Mouse (Mus musculus) embryo, embryonic 10.5 days (tissue): Measurements from ENCODE around the gene Tmem45a2.
"Not testable (repeated sequence)": the region's sequence is repeated elsewhere in the genome, so short reads cannot be mapped to it uniquely, and the experiment has no call there.

ENCODE experiments used
- DNase-seq: peaks from one replicate; pipeline ENCODE4 v3.0.0-alpha.2; 2015; ENCODE audit warnings: low spot score

Gene Tmem45a2

GRCm38 (mm10) chr16:57071132-57071639 lies at the start of gene Tmem45a2:
TSS of gene Tmem45a2 (minus strand) at chr16:57071372.
- DNase-seq = no peak

DNA sequence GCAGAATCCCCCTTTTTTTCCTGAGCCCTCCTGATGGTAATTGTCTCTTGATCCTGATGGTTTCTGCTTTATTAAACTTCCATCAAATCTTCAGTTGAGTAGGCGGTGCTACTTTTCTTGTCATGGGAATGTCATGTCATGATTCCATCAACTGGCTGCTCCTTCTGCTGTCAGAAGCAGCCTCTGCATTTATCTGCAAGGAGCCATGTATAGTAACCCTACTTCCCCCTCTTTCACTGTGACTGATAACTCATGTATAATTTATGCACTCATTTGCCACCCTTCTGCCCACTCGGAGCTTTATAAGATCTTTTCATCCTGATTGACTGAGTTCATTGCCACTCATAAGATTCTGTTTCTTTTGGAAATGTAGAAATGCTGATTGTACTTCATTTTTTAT lies 46.4 kb upstream of the Tmem45a2 start:
- no peak for DNase-seq

DNA sequence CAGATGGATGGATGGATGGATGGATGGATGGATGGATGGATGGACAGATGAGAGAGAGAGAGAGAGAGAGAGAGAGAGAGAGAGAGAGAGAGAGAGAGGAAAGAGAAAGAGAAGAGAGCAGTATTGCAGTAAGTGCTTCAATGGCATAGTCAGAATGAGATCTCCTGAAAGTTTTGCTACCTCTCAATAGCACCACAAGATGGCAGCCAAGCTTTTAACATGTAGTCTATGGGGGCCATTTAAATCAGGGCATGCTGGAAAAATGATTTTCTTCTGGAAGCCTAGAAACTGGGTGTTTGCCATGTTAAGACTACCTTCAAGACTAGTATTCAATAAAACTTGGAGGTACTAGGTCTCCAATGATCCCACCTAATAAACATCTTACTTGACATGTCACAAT lies 44.9 kb upstream of the Tmem45a2 start:
- peak; percentile 48 for DNase-seq

- DNase-seq = no peak
Measured at GRCm38 (mm10) chr16:57106185-57106960, 35.2 kb upstream of the Tmem45a2 start.

GRCm38 (mm10) chr16:57101174-57101573 lies 30.0 kb upstream of the Tmem45a2 start:
- DNase-seq = no peak

DNA sequence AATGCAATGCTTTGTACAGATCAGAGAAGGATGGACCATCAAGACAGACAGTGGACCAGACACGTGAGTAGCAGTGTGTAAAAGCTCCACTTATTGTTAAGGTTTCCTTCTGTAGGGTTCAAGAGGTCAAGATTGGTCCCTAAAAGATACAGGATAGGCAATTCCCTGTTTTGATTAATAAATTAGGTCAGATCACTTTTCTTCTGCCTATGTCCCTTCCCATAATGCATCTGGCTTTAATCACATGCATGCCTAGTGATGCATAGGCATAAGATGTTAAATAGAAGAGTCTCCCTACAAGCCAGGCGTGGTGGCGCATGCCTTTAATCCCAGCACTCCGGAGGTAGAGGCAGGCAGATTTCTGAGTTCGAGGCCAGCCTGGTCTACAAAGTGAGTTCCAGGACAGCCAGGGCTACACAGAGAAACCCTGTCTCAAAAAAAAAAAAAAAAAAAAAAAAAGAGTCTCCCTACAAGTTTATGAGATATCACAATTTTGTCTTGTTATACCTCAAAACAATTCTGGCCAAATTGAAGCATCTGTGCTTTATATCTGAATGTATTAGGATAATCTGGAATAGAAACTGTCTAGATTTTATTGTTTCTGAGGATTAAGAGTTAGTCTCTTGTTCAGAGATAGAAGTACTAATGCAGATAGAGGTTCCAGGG lies 28.5 kb upstream of the Tmem45a2 start:
- no peak for DNase-seq

DNA sequence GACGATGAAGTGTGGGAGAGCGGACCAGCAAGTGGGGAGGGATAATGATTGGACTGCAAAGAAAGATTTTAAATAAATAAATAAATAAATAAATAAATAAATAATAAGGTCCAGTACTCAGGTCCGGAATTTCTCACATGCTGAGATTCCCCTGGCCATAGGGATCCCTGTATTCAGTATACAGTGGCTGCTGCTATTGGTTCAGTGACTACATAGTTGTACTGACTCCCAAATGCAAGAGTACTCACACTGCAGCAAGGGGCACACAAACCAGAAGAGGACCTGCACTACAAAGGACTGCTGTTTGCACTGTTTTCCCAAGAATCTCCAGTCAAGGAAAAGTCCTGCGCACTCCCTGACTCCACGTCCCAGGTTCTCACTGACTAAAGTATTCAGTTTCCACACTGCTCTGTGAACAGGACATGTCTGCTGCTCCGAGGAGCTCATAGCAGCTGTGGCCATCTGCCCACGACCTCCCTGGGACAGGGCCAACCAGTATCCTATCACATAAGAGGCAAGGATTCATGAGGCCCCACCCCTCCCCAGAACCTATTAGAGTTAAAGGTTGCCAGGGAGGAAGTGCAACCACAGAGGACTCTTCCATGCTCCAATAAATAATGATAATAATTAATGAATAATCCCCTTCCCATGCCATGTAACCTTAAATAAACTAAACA lies 27.4 kb upstream of the Tmem45a2 start:
- DNase-seq = no peak

DNA sequence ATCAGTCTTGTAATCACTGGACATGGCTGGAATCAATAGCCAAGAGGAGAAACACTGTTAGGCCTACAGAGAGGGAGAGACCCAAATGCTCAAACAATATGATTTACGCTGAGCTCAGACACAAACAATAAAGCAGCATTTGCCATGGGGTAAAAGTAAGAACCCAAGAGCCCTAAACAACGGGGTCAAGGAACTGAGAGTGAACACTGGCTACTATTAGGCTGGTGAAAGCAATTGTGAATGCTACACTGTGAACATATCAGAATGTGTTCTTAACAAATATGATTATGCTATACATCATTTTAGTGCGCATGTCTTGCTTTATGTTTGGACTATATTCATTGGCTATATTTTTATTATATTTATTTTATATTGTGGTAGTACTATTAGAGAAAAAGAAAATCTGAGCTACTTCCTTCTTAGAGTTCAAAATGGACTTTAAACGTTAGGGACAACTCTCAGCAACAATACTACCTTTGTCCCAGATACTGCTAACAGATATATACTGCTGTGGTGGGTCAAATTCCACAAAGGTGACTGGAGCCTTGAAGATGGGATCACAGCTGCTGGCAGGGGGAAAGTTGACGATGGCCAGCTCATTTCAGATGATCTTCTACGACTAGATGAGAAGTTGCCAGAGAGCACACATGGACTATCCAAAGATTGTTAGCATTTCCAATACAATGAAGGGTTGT lies 21.9 kb upstream of the Tmem45a2 start:
- DNase-seq = no peak

DNA sequence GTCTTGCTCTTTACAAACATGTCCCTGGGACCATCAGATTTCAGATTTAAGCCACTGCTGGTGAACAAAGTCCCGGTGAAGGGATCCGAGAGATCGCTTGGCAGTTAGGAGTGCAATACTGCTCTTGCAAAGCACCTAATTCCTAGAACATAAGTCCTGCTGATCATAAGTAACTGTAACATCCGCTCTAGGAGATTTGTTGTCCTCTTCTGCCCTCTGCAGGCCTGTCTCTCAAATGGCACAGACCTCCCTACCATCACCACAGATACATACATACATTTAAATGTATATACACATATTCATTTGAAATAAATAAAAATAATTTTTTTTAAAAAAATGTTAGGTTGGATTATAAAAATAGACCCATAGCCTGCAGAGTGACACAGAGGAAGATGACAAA lies 21.3 kb upstream of the Tmem45a2 start:
- DNase-seq = peak; percentile 74

DNA sequence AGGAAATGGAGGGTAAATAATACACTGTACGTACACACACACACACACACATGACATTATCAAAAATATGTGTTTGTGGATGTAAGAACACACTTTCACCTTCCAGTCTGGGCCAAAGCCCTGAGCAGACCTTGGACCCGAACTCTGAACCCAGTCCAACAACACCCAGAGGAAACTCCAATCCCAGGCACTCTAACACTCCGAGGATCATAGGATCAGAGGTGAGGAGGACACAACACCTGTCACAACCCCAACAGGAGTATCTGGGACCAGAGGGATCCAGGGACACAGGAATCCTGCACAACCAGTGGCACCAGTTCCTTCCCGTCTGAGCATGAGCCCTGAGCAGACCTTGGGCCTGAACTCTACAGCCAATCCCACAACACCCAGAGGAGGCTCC lies 8.4 kb upstream of the Tmem45a2 start:
- DNase-seq = no peak

DNA sequence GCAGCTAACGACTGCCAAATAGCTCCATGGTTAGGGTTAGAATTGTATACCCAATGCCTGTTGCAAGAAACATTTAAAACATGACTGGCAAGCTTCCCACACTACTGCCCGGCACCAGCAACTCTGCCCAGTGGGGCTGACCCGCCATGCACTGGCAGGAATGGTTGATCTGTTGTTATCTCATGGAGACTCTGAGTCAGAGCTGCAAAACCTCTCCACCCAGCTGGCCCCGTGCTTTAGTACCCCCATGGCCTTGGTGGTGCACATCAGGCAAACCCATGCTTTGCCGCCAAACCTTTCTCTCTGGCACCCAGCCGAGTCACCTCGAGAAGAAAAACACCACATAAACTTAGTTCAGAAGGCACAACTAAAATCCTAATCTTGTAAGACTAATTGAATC lies 4.8 kb upstream of the Tmem45a2 start:
- DNase-seq = no peak

- DNase-seq = no peak
Measured at GRCm38 (mm10) chr16:57062045-57062444, 9.1 kb downstream of the Tmem45a2 start.

DNA sequence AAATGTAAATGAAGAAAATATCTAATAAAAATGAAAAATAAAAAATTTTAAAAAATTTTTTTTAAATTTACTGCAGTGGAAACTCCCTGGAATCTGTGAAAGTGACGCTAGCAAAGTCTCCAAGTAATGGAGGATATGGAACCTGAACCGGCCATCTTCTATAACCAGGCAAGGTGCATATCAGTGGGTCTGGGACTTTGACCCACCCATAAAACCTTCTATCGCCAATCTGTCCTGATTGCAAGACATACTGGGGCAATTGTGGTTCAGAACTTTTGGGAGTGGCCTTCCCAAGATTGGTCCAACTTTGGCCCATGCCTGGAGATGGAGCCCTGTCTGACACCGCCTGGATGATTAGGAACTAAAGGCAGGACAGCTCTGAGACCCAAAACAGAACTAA lies 14.2 kb downstream of the Tmem45a2 start:
- no peak for DNase-seq

GRCm38 (mm10) chr16:57049974-57050373 lies 21.2 kb downstream of the Tmem45a2 start:
- DNase-seq = no peak

DNA sequence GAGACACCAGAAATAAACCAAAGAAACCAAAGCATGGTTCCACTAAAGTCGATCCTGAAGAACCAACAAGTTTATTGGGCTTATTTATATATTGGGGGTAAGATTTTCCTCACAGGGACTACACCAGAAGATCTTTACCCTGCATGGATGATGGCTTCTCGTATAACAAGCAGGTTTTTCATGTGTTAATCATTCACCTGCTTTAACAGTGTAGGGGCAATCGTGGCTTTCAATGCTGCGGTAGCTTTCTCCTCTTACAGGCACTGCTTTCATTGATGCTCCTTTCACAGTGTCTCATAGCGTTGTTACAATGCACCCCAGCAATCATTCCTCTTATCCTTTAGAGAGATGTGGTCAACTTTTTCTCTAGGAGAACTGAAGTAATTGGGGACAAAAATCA lies 32.6 kb downstream of the Tmem45a2 start:
- no peak for DNase-seq

- DNase-seq = no peak
Measured at GRCm38 (mm10) chr16:57030150-57030885, 40.9 kb downstream of the Tmem45a2 start.

DNA sequence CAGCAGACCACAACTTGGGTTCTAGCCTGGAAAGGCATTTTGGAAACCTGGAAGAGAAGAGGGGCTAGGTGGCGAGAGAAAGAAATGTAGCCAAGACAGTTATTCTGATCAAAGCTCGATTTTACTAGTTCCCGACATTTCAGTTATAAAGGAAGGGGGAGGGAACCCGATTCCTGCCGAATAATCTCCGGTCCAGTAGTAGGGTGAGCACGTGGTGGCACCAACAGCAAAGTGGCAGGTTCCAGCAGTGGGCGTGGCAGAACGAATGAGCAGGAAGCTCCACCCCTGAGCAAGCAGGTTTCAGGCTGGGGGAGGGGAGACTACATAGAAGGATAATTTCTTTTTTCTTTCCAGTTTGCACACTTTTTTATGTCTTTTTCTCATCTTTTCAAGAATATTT lies 72.9 kb downstream of the Tmem45a2 start:
- not testable (repeated sequence) for DNase-seq
